Mouse (Mus musculus): ENCODE data around the gene Glce. TPM values are rescaled to one million over a fixed set of nuclear protein-coding genes. Genes with fewer than 3 reads are reported as not detected.

Gene Glce
- total and polyA plus RNA-seq, 3 experiments: 7.4 to 16.4 (median 13.1) TPM

- Histone ChIP-seq H3K9ac (ENCODE audit: insufficient read depth, low read depth) (no peak overlapping the region), H3K4me1 (ENCODE audit: control insufficient read depth in 1 of 2, insufficient read depth in 2 of 2) (peaks cover 7 to 19% of the 10 kb centered on the region in 2 experiments), H3K27me3 (replicated peaks) (no peaks in the 10 kb centered on the region), H3K27ac (ENCODE audit: insufficient read depth, low read depth) (no peak overlapping the region), H3K4me2 (ENCODE audit: insufficient read depth, low read depth, poor library complexity, severe bottlenecking) (peak overlapping the region; percentile 40; the same call in 1 of the 2 replicates), H3K36me3 (replicated peaks in 1 of 2; ENCODE audit: control insufficient read depth in 1 of 2, insufficient read depth in 1 of 2, low read length in 1 of 2) (peaks cover 10 to 15% of the 10 kb centered on the region in 2 experiments), H3K9me3 (replicated peaks; ENCODE audit: low read length) (no peaks in the 10 kb centered on the region), H3K79me2 (replicated peaks; ENCODE audit: control insufficient read depth, extremely low read depth, insufficient read depth, poor library complexity, severe bottlenecking) (no peaks in the 10 kb centered on the region), H3K4me3 (replicated peaks in 1 of 3; ENCODE audit: low read depth in 2 of 3, low read length in 2 of 3, poor library complexity in 1 of 3) (no peak overlapping the region)
- TF ChIP-seq ZMIZ1 (IDR thresholded peaks at IDR 0.05; ENCODE audit: low read depth, low read length) (no peak), RCOR1 (conservative IDR thresholded peaks at IDR 0.05; ENCODE audit: low read depth, low read length) (no peak), MAFK (IDR thresholded peaks at IDR 0.05; ENCODE audit: insufficient replicate concordance, low read length) (0 out of 2 replicates have a peak, but pooled peaks have one; percentile 50), BHLHE40 (IDR thresholded peaks at IDR 0.05; ENCODE audit: low read depth, low read length) (no peak), MYC (IDR thresholded peaks at IDR 0.05; ENCODE audit: low read depth, low read length) (0 out of 2 replicates have a peak, but pooled peaks have one; percentile 18), NRF1 (IDR thresholded peaks at IDR 0.05; ENCODE audit: low read depth, low read length) (no peak), ETS1 (conservative IDR thresholded peaks at IDR 0.05; ENCODE audit: low read depth, low read length) (peak; percentile 76), TCF12 (IDR thresholded peaks at IDR 0.05; ENCODE audit: low read depth, low read length) (no peak), MEF2A (IDR thresholded peaks at IDR 0.05; ENCODE audit: borderline replicate concordance, low read depth, low read length) (peak; percentile 40; the same call in 1 of the 2 replicates), SIN3A (IDR thresholded peaks at IDR 0.05; ENCODE audit: low read length) (no peak), UBTF (IDR thresholded peaks at IDR 0.05; ENCODE audit: low read depth, low read length) (no peak), EP300 (IDR thresholded peaks at IDR 0.05; ENCODE audit: low read length) (peak; percentile 74), CTCF (conservative IDR thresholded peaks at IDR 0.05 in 1 of 2, IDR thresholded peaks at IDR 0.05 in 1 of 2; ENCODE audit: low read depth in 2 of 2, low read length in 2 of 2) (no peak), IRF4 (IDR thresholded peaks at IDR 0.05; ENCODE audit: low read depth, low read length) (peak; percentile 44; the same call in 1 of the 2 replicates)
- dilution Hi-C loops (cut with MboI; ENCODE audit: extremely low pct_ligation_motif_present, extremely low pct_unique_long_range_greater_than_20kb, low sequenced_read_pairs) (no loop called here), in situ Hi-C loops (cut with MboI; ENCODE audit: low pct_ligation_motif_present, low pct_unique_long_range_greater_than_20kb, low sequenced_read_pairs) (no loop called here)
- peak; percentile 50 for DNase-seq (ENCODE audit: extremely low read depth)
These were observed 64.5 kb downstream of the Glce start for GRCm38 (mm10) chr9:62057881-62058506.

DNA sequence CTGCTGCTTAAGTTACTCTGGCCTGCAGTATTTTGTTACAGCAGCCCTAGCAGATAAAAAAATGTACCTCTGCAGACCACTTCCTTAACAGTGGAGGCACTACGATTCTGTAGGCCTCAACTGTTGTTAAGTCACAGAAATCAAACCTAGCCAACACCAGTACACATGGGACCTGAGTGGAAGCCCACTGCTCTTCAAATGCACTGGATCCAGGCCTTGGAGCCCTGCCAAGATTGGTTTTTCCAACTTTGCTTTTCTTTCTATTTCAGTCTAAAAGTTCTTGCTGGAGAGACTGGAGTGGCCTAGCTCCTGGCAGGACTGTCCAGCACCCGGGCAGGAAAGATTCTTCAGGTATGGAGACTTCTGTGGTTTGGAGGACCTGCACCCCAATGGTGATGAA, 66.2 kb downstream of the Glce start:
- Histone ChIP-seq H3K9me3 (replicated peaks; ENCODE audit: low read length) (no peaks in the 10 kb centered on the region), H3K36me3 (replicated peaks in 1 of 2; ENCODE audit: control insufficient read depth in 1 of 2, insufficient read depth in 1 of 2, low read length in 1 of 2) (peaks cover 10 to 15% of the 10 kb centered on the region in 2 experiments), H3K4me2 (ENCODE audit: insufficient read depth, low read depth, poor library complexity, severe bottlenecking) (no peak overlapping the region), H3K4me3 (replicated peaks in 1 of 3; ENCODE audit: low read depth in 2 of 3, low read length in 2 of 3, poor library complexity in 1 of 3) (no peak overlapping the region), H3K4me1 (ENCODE audit: control insufficient read depth in 1 of 2, insufficient read depth in 2 of 2) (peaks cover 7 to 19% of the 10 kb centered on the region in 2 experiments), H3K27me3 (replicated peaks) (no peaks in the 10 kb centered on the region), H3K79me2 (replicated peaks; ENCODE audit: control insufficient read depth, extremely low read depth, insufficient read depth, poor library complexity, severe bottlenecking) (no peaks in the 10 kb centered on the region), H3K27ac (ENCODE audit: insufficient read depth, low read depth) (no peak overlapping the region), H3K9ac (ENCODE audit: insufficient read depth, low read depth) (no peak overlapping the region)
- DNase-seq (ENCODE audit: extremely low read depth): no peak
- TF ChIP-seq HCFC1 (IDR thresholded peaks at IDR 0.05; ENCODE audit: low read depth, low read length) (no peak), TCF12 (IDR thresholded peaks at IDR 0.05; ENCODE audit: low read depth, low read length) (no peak), E2F4 (IDR thresholded peaks at IDR 0.05; ENCODE audit: insufficient replicate concordance, low read depth, low read length) (no peak), SMC3 (IDR thresholded peaks at IDR 0.05; ENCODE audit: low read depth, low read length) (no peak), NELFE (IDR thresholded peaks at IDR 0.05; ENCODE audit: low read depth, low read length) (no peak), POLR2A (IDR thresholded peaks at IDR 0.05; ENCODE audit: low read depth, low read length) (no peak), RCOR1 (conservative IDR thresholded peaks at IDR 0.05; ENCODE audit: low read depth, low read length) (no peak), MXI1 (IDR thresholded peaks at IDR 0.05; ENCODE audit: low read depth, low read length) (no peak), MAZ (IDR thresholded peaks at IDR 0.05; ENCODE audit: low read depth, low read length) (no peak), USF1 (IDR thresholded peaks at IDR 0.05; ENCODE audit: low read depth, low read length) (no peak), POLR2AphosphoS2 (IDR thresholded peaks at IDR 0.05; ENCODE audit: low read depth, low read length) (no peak), ZNF384 (IDR thresholded peaks at IDR 0.05; ENCODE audit: low read depth, low read length) (no peak), JUN (IDR thresholded peaks at IDR 0.05; ENCODE audit: insufficient read depth, low read depth, low read length) (no peak), ZC3H11A (IDR thresholded peaks at IDR 0.05; ENCODE audit: low read depth, low read length) (no peak), SIN3A (IDR thresholded peaks at IDR 0.05; ENCODE audit: low read length) (no peak), JUND (conservative IDR thresholded peaks at IDR 0.05; ENCODE audit: low read depth, low read length) (no peak), PAX5 (IDR thresholded peaks at IDR 0.05; ENCODE audit: low read length) (no peak), UBTF (IDR thresholded peaks at IDR 0.05; ENCODE audit: low read depth, low read length) (no peak), CTCF (conservative IDR thresholded peaks at IDR 0.05 in 1 of 2, IDR thresholded peaks at IDR 0.05 in 1 of 2; ENCODE audit: low read depth in 2 of 2, low read length in 2 of 2) (no peak)
- in situ Hi-C loops (cut with MboI; ENCODE audit: low pct_ligation_motif_present, low pct_unique_long_range_greater_than_20kb, low sequenced_read_pairs) (no loop called here), dilution Hi-C loops (cut with MboI; ENCODE audit: extremely low pct_ligation_motif_present, extremely low pct_unique_long_range_greater_than_20kb, low sequenced_read_pairs) (no loop called here)
